ENCODE assay signal across 8 mouse cellular contexts in the genomic region with DNA sequence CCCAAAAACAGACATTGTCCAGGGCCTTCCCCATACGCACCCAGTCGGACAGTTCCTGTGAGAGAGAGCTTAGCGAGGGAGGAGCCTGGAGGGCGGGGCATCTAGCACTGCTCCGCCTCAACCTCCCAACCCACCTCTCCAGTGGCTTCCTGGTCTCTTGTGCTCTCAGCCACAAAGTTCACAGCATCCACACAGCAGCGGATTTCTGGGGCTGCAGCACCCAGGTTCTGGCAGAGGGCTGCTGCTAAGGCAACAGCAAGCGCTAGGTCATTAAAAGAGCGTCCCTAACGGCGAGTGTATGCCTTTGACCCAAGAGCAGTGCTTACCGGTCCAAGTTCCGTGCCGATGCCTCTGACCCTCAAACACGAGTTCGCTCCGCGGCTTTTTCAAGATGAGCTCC. TPM values are rescaled to one million over a fixed set of nuclear protein-coding genes. Genes with fewer than 3 reads are reported as not detected.
A peak's percentile ranks its signal among the peaks of the same experiment; 100 is the strongest.
DNase-seq lines count a peak whose midpoint lies in the region; ATAC-seq and TF ChIP-seq lines count a peak whose summit lies in the region.

No protein-coding gene starts in this region.

- TF ChIP-seq CTCF in kidney, postnatal 0 days (IDR thresholded peaks at IDR 0.05; ENCODE audit: low read depth), result 0 out of 2 replicates have a peak, but pooled peaks have one; percentile 20

- peak overlapping the region; percentile 83 for H3K4me2 ChIP-seq in embryonic facial prominence, embryonic 15.5 days (replicated peaks)
- H3K4me2 ChIP-seq in heart, embryonic 14.5 days (ENCODE audit: low read length), result peak overlapping the region; percentile 77
- peak overlapping the region; percentile 68 for H3K4me2 ChIP-seq in kidney, postnatal 0 days (ENCODE audit: low read length)

- DNase-seq in B cell, adult 2 months, result peak; percentile 73 to 74
- DNase-seq in adrenal gland, adult 18-20 months (ENCODE audit: low spot score in 2 of 2), result peak; percentile 52 to 56
- DNase-seq in kidney, postnatal 0 days (ENCODE audit: low spot score), result peak; percentile 95
- DNase-seq in spleen, adult 18-20 months, result peak; percentile 67 to 77
- no peak for DNase-seq in right cerebral cortex, postnatal 25 days

- H3K9ac ChIP-seq in embryonic facial prominence, embryonic 15.5 days, result peak overlapping the region; percentile 45
- H3K9ac ChIP-seq in heart, embryonic 14.5 days (ENCODE audit: low read length), result peak overlapping the region; percentile 66
- peak overlapping the region; percentile 55 for H3K9ac ChIP-seq in kidney, postnatal 0 days (ENCODE audit: low read depth, low read length)

- peaks cover 14% of the 10 kb centered on the region for H3K4me1 ChIP-seq in embryonic facial prominence, embryonic 15.5 days
- H3K4me1 ChIP-seq in heart, embryonic 14.5 days (ENCODE audit: control insufficient read depth in 2 of 2, insufficient read depth in 2 of 2, low read length in 2 of 2), result peaks cover 12 to 15% of the 10 kb centered on the region in 2 experiments
- H3K4me1 ChIP-seq in kidney, postnatal 0 days (replicated peaks; ENCODE audit: insufficient read depth, low read length), result peaks cover 12% of the 10 kb centered on the region; the same call in 1 of the 2 replicates

- no peaks in the 10 kb centered on the region for H3K9me3 ChIP-seq in embryonic facial prominence, embryonic 15.5 days (replicated peaks)
- H3K9me3 ChIP-seq in heart, embryonic 14.5 days (ENCODE audit: control insufficient read depth, low read length), result no peaks in the 10 kb centered on the region
- no peaks in the 10 kb centered on the region for H3K9me3 ChIP-seq in kidney, postnatal 0 days (replicated peaks; ENCODE audit: low read length)

- H3K27ac ChIP-seq in embryonic facial prominence, embryonic 15.5 days (replicated peaks), result peak overlapping the region; percentile 52
- H3K27ac ChIP-seq in heart, embryonic 14.5 days (replicated peaks in 1 of 2; ENCODE audit: control insufficient read depth in 1 of 2, insufficient read depth in 1 of 2, low read depth in 2 of 2, low read length in 2 of 2), result peak overlapping the region; percentile 41 to 48
- H3K27ac ChIP-seq in kidney, postnatal 0 days, result peak overlapping the region; percentile 54; the same call in 1 of the 2 replicates
- H3K27ac ChIP-seq in macrophage, result peak overlapping the region; percentile 32

- H3K36me3 ChIP-seq in embryonic facial prominence, embryonic 15.5 days, result peaks cover 34% of the 10 kb centered on the region
- peaks cover 33% of the 10 kb centered on the region for H3K36me3 ChIP-seq in heart, embryonic 14.5 days (ENCODE audit: control insufficient read depth, insufficient read depth, low read length)
- peaks cover 26% of the 10 kb centered on the region; the same call in 1 of the 2 replicates for H3K36me3 ChIP-seq in kidney, postnatal 0 days (ENCODE audit: insufficient read depth, low read length)
- peaks cover 23% of the 10 kb centered on the region; the same call in 1 of the 2 replicates for H3K36me3 ChIP-seq in macrophage (ENCODE audit: inconsistent target)

- peak overlapping the region; percentile 42 for H3K4me3 ChIP-seq in embryonic facial prominence, embryonic 15.5 days (replicated peaks)
- H3K4me3 ChIP-seq in heart, embryonic 14.5 days (ENCODE audit: control insufficient read depth in 1 of 2, insufficient read depth in 1 of 2, low read depth in 1 of 2, low read length in 2 of 2), result peak overlapping the region; percentile 37
- peak overlapping the region; percentile 35 for H3K4me3 ChIP-seq in kidney, postnatal 0 days (replicated peaks; ENCODE audit: low read depth, low read length)
- H3K4me3 ChIP-seq in macrophage (ENCODE audit: inconsistent target), result peak overlapping the region; percentile 38

- 2% methylated on average over 17 of the region's 17 CpGs for WGBS in embryonic facial prominence, embryonic 15.5 days
- WGBS in heart, embryonic 14.5 days, result 2% methylated on average over 17 of the region's 17 CpGs
- 1% methylated on average over 17 of the region's 17 CpGs for WGBS in kidney, postnatal 0 days
- 3% methylated on average over 16 of the region's 17 CpGs for WGBS in macrophage (ENCODE audit: missing documents)

- peak; percentile 79; the same call in 1 of the 2 replicates for ATAC-seq in embryonic facial prominence, embryonic 15.5 days (ENCODE audit: insufficient number of reproducible peaks, low FRiP score, low TSS enrichment, low read depth)
- peak; percentile 80 for ATAC-seq in heart, embryonic 14.5 days (ENCODE audit: insufficient number of reproducible peaks, insufficient read depth, low FRiP score, low read depth)
- peak; percentile 58; the same call in 1 of the 2 replicates for ATAC-seq in kidney, postnatal 0 days (replicated peaks; ENCODE audit: low FRiP score, low read depth)

- H3K27me3 ChIP-seq in embryonic facial prominence, embryonic 15.5 days, result no peaks in the 10 kb centered on the region
- H3K27me3 ChIP-seq in heart, embryonic 14.5 days (ENCODE audit: control insufficient read depth, insufficient read depth, low read length), result 0 out of 2 replicates have a peak, but pooled peaks cover 7% of the 10 kb centered on the region
- no peaks in the 10 kb centered on the region for H3K27me3 ChIP-seq in kidney, postnatal 0 days (ENCODE audit: insufficient read depth, low read length)

- no peaks in the 10 kb centered on the region for H3K79me2 ChIP-seq in macrophage (ENCODE audit: inconsistent target)

RNA-seq across cellular contexts. Expression of a gene that starts 0.6 kb away (rescaled TPM):
- not detected for total RNA-seq in adrenal gland, adult 18-20 months (2021)
- not detected in 2 replicates for polyA plus RNA-seq in embryonic facial prominence, embryonic 15.5 days (2015; fragmentation: Nextera tagmentation; extraction: Ambion mirVana)
- not detected in 2 replicates for polyA plus RNA-seq in heart, embryonic 14.5 days (2014; fragmentation: Nextera tagmentation; extraction: Ambion mirVana)
- not detected in 2 replicates for polyA plus RNA-seq in kidney, postnatal 0 days (2015; fragmentation: Nextera tagmentation; extraction: Ambion mirVana)
- total RNA-seq in macrophage (2018; cell fraction: chromatin; rRNA removed), result 1 to 10 TPM in 8 of 26 experiments, not detected in 18; 1.2 to 2.3 (median 1.4) TPM
- under 1 TPM in 1 of 26 experiments, not detected in 25; 0.23 TPM for total RNA-seq in macrophage (2018; cell fraction: cytosol; rRNA removed)
- 1 to 10 TPM in 1 of 26 experiments, not detected in 25; 1.6 TPM for total RNA-seq in macrophage (2018; cell fraction: nucleus; rRNA removed)
- polyA plus RNA-seq in macrophage (2018), result not detected in 3 replicates

RNA-seq across cellular contexts. Expression of a gene that starts 3.9 kb away (rescaled TPM):
- under 1 TPM in 1 of 2 experiments, not detected in 1; 0.38 TPM for total RNA-seq in adrenal gland, adult 18-20 months (2021)
- 0.49 and 0.65 TPM in 2 replicates for polyA plus RNA-seq in embryonic facial prominence, embryonic 15.5 days (2015; fragmentation: Nextera tagmentation; extraction: Ambion mirVana)
- polyA plus RNA-seq in heart, embryonic 14.5 days (2014; fragmentation: Nextera tagmentation; extraction: Ambion mirVana), result not detected in 2 replicates
- 0.25 and 0.29 TPM in 2 replicates for polyA plus RNA-seq in kidney, postnatal 0 days (2015; fragmentation: Nextera tagmentation; extraction: Ambion mirVana)
- under 1 TPM in 2 of 26 experiments, not detected in 24; 0.56 to 0.80 TPM for total RNA-seq in macrophage (2018; cell fraction: chromatin; rRNA removed)
- under 1 TPM in 1 of 26 experiments, not detected in 25; 0.43 TPM for total RNA-seq in macrophage (2018; cell fraction: cytosol; rRNA removed)
- under 1 TPM in 1 of 26 experiments, not detected in 25; 0.89 TPM for total RNA-seq in macrophage (2018; cell fraction: nucleus; rRNA removed)
- polyA plus RNA-seq in macrophage (2018), result not detected in 3 replicates

RNA-seq across cellular contexts. Expression of a gene that starts 23.8 kb away (rescaled TPM):
- under 1 TPM in 1 of 2 experiments, not detected in 1; 0.22 TPM for total RNA-seq in adrenal gland, adult 18-20 months (2021)
- polyA plus RNA-seq in embryonic facial prominence, embryonic 15.5 days (2015; fragmentation: Nextera tagmentation; extraction: Ambion mirVana), result 0.23 and 0.32 TPM in 2 replicates
- 0.74 and 1.2 TPM in 2 replicates for polyA plus RNA-seq in heart, embryonic 14.5 days (2014; fragmentation: Nextera tagmentation; extraction: Ambion mirVana)
- 0.16 and 0.19 TPM in 2 replicates for polyA plus RNA-seq in kidney, postnatal 0 days (2015; fragmentation: Nextera tagmentation; extraction: Ambion mirVana)
- 1 to 10 TPM in 1 of 26 experiments, under 1 TPM in 5, not detected in 20; 0.21 to 1.0 (median 0.38) TPM for total RNA-seq in macrophage (2018; cell fraction: chromatin; rRNA removed)
- total RNA-seq in macrophage (2018; cell fraction: cytosol; rRNA removed), result under 1 TPM in 16 of 26 experiments, not detected in 10; 0.03 to 0.30 (median 0.12) TPM
- total RNA-seq in macrophage (2018; cell fraction: nucleus; rRNA removed), result under 1 TPM in 11 of 26 experiments, not detected in 15; 0.18 to 0.55 (median 0.30) TPM
- polyA plus RNA-seq in macrophage (2018), result 0.09 to 2.0 TPM (median 0.28 TPM) in 3 replicates

RNA-seq across cellular contexts. Expression of a gene that starts 32.0 kb away (rescaled TPM):
- 10 to 100 TPM; 72.6 to 80.7 TPM for total RNA-seq in adrenal gland, adult 18-20 months (2021)
- polyA plus RNA-seq in embryonic facial prominence, embryonic 15.5 days (2015; fragmentation: Nextera tagmentation; extraction: Ambion mirVana), result 129 and 147 TPM in 2 replicates
- 73.2 and 75.9 TPM in 2 replicates for polyA plus RNA-seq in heart, embryonic 14.5 days (2014; fragmentation: Nextera tagmentation; extraction: Ambion mirVana)
- 109 and 113 TPM in 2 replicates for polyA plus RNA-seq in kidney, postnatal 0 days (2015; fragmentation: Nextera tagmentation; extraction: Ambion mirVana)
- total RNA-seq in macrophage (2018; cell fraction: chromatin; rRNA removed), result 100 to 1,000 TPM in 1 of 26 experiments, 10 to 100 TPM in 25; 27.7 to 110 (median 48.8) TPM
- total RNA-seq in macrophage (2018; cell fraction: cytosol; rRNA removed), result 10 to 100 TPM; 11.6 to 34.9 (median 20.6) TPM
- 100 to 1,000 TPM in 1 of 26 experiments, 10 to 100 TPM in 25; 30.6 to 102 (median 46.4) TPM for total RNA-seq in macrophage (2018; cell fraction: nucleus; rRNA removed)
- polyA plus RNA-seq in macrophage (2018), result 11.6 to 41.2 TPM (median 23.9 TPM) in 3 replicates

RNA-seq across cellular contexts. Expression of a gene that starts 32.2 kb away (rescaled TPM):
- total RNA-seq in adrenal gland, adult 18-20 months (2021), result 100 to 1,000 TPM; 131 to 138 TPM
- 171 and 176 TPM in 2 replicates for polyA plus RNA-seq in embryonic facial prominence, embryonic 15.5 days (2015; fragmentation: Nextera tagmentation; extraction: Ambion mirVana)
- 290 and 303 TPM in 2 replicates for polyA plus RNA-seq in heart, embryonic 14.5 days (2014; fragmentation: Nextera tagmentation; extraction: Ambion mirVana)
- 227 and 239 TPM in 2 replicates for polyA plus RNA-seq in kidney, postnatal 0 days (2015; fragmentation: Nextera tagmentation; extraction: Ambion mirVana)
- total RNA-seq in macrophage (2018; cell fraction: chromatin; rRNA removed), result 10 to 100 TPM; 17.7 to 93.2 (median 47.9) TPM
- 100 to 1,000 TPM in 20 of 26 experiments, 10 to 100 TPM in 6; 79.4 to 138 (median 112) TPM for total RNA-seq in macrophage (2018; cell fraction: cytosol; rRNA removed)
- 100 to 1,000 TPM in 1 of 26 experiments, 10 to 100 TPM in 25; 31.5 to 107 (median 56.9) TPM for total RNA-seq in macrophage (2018; cell fraction: nucleus; rRNA removed)
- polyA plus RNA-seq in macrophage (2018), result 53.0 to 112 TPM (median 103 TPM) in 3 replicates
